Mouse (Mus musculus) liver, adult 2 months (tissue): ENCODE measurements around the gene Impdh1. TPM values are rescaled to one million over a fixed set of nuclear protein-coding genes. Genes with fewer than 3 reads are reported as not detected.
"Not testable (repeated sequence)": the region's sequence is repeated elsewhere in the genome, so short reads cannot be mapped to it uniquely, and the experiment has no call there.

Source experiments
- DNase-seq: peaks from one replicate; pipeline ENCODE4 v3.0.0-alpha.2; 2011; ENCODE audit warnings: low read depth, low spot score; ENCODE audit errors: extremely low read depth
- H3K27ac ChIP-seq: fragments of 200-500 bp; replicated peaks from 2 replicates; pipeline ENCODE4 v1.5.1; 2012; ENCODE audit warnings: low read depth, mild to moderate bottlenecking, control low read depth, inconsistent platforms, low read length; ENCODE audit not compliant: insufficient read depth
- H3K27me3 ChIP-seq: fragments of 200-500 bp; 2 replicates; pipeline ENCODE4 v1.6.1; 2012; ENCODE audit warnings: mild to moderate bottlenecking, moderate library complexity, low read length, inconsistent platforms; ENCODE audit not compliant: control insufficient read depth, insufficient read depth
- H3K36me3 ChIP-seq: fragments of 200-500 bp; 2 replicates; pipeline ENCODE4 v1.6.1; 2012; ENCODE audit warnings: low read length, inconsistent platforms; ENCODE audit not compliant: control insufficient read depth, insufficient read depth
- H3K4me1 ChIP-seq: fragments of 200-500 bp; 2 replicates; pipeline ENCODE4 v1.6.1; 2011; ENCODE audit warnings: low read length; ENCODE audit not compliant: control insufficient read depth, insufficient read depth
- H3K4me3 ChIP-seq: fragments of 200-500 bp; 2 replicates; pipeline ENCODE4 v1.5.1; 2011; ENCODE audit warnings: low read depth, mild to moderate bottlenecking, control low read depth, low read length, moderate library complexity; ENCODE audit not compliant: insufficient read depth
- H3K79me2 ChIP-seq: fragments of 200-500 bp; 2 replicates; pipeline ENCODE4 v1.6.1; 2012; ENCODE audit warnings: inconsistent platforms, mild to moderate bottlenecking, low read length, moderate library complexity; ENCODE audit not compliant: control insufficient read depth, insufficient read depth
- H3K9ac ChIP-seq: fragments of 200-500 bp; 2 replicates; pipeline ENCODE4 v1.6.1; 2012; ENCODE audit warnings: low read depth, mild to moderate bottlenecking, control low read depth, inconsistent platforms, low read length
- CTCF ChIP-seq: fragments of 200-500 bp; IDR thresholded peaks from 2 replicates; pipeline ENCODE4 v1.5.1; 2011; ENCODE audit warnings: low read depth, low read length, control low read depth
- POLR2A ChIP-seq: fragments of 200-500 bp; IDR thresholded peaks from 2 replicates; pipeline ENCODE4 v1.6.1; 2011; ENCODE audit warnings: low read length, control low read depth; ENCODE audit not compliant: insufficient read depth; ENCODE audit errors: extremely low read depth
- WGBS: fragments of 180-500 bp; shearing (Covaris S2); methylation state at CpG from one replicate; pipeline ENCODE4 v1.1.7; 2018; 5-methylcytosine and 5-hydroxymethylcytosine counted together
- polyA plus RNA-seq: library from polyadenylated mRNA; depleted of rRNA; stranded (reverse); fragments of >200 nt; gene quantifications from 2 replicates; pipeline ENCODE4 v1.2.3, GENCODE M21; 2012
- total RNA-seq: library from RNA; depleted of rRNA; stranded (reverse); fragments of >200 nt; gene quantifications from 2 replicates; pipeline ENCODE4 v1.2.3, GENCODE M21; 2014

Gene Impdh1
- total and polyA plus RNA-seq, 2 experiments: 1.1 to 5.2 TPM

DNA sequence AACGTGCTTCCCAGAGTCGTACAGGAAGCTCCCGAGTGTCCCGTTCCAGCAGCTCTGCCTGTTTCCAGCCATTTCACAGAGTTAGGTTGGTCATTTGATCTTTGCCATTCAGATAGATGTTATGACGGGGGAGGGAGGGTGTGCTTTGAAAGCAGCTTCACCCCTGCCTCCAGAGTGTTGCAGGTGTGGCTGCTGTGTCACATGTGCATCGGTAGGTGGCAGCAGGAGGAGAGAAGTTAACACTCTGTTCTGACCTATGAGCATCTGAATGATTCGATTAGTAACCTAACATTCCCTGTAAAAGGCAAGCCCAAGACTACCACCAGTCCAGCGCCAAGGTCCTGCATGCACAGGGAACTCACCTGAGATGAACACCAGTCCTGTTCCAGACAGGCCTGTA lies 18.1 kb upstream of the Impdh1 start:
- peak; percentile 40 for DNase-seq
- Histone ChIP-seq H3K79me2 (no peaks in the 10 kb centered on the region), H3K4me3 (no peak overlapping the region), H3K36me3 (no peaks in the 10 kb centered on the region), H3K27me3 (no peaks in the 10 kb centered on the region), H3K27ac (no peak overlapping the region), H3K9ac (no peak overlapping the region), H3K4me1 (no peaks in the 10 kb centered on the region)
- WGBS: 40% methylated on average over 8 of the region's 8 CpGs
- TF ChIP-seq CTCF: peak; percentile 91
- no peak for TF ChIP-seq POLR2A

DNA sequence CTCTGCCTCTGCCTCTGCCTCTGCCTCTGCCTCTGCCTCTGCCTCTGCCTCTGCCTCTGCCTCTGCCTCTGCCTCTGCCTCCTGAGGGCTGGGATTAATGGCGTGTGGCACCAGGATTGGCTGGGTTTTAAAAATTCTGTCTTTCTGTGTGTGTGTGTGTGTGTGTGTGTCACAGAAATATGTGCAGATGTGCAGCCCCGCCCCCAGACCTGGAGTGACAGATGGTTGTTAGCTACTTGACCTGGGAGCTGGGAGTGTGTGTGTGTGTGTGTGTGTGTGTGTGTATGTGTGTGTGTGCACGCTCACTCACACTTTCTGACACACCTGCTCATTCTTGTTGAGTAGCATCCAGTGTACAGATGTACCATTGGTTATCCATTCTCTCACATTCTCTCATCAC lies 17.5 kb upstream of the Impdh1 start:
- H3K9ac ChIP-seq: no peak overlapping the region
- no peak for DNase-seq
- no peak overlapping the region for H3K27ac ChIP-seq
- H3K36me3 ChIP-seq: no peaks in the 10 kb centered on the region
- TF ChIP-seq CTCF (no peak), POLR2A (no peak)
- H3K27me3 ChIP-seq: no peaks in the 10 kb centered on the region
- no peaks in the 10 kb centered on the region for H3K79me2 ChIP-seq
- no peak overlapping the region for H3K4me3 ChIP-seq
- no peaks in the 10 kb centered on the region for H3K4me1 ChIP-seq
- WGBS: 51% methylated on average over 3 of the region's 3 CpGs

DNA sequence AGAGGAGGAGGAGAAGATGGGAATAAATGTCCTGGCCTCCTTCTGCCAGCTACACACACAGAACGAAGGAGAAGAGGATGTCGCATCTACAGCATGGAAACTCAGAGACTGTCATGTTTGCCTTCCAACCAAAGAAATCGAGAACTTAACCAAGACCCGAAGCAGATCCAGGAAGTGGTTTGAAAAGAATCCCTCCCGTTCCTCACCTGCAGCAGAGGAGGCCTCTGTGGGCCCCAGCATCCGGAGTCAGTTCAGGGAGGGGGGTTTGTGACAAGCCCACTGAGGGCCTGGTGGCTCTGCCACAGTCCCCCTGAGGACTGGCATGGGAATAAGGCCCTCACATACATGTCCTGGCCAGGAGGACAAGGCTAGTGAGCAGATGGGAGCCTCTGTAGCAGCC lies 16.2 kb upstream of the Impdh1 start:
- Histone ChIP-seq H3K36me3 (no peaks in the 10 kb centered on the region), H3K4me1 (no peaks in the 10 kb centered on the region), H3K27me3 (no peaks in the 10 kb centered on the region), H3K9ac (no peak overlapping the region), H3K27ac (no peak overlapping the region), H3K79me2 (no peaks in the 10 kb centered on the region), H3K4me3 (no peak overlapping the region)
- no peak for DNase-seq
- TF ChIP-seq POLR2A (no peak), CTCF (no peak)
- 81% methylated on average over 6 of the region's 6 CpGs for WGBS

DNA sequence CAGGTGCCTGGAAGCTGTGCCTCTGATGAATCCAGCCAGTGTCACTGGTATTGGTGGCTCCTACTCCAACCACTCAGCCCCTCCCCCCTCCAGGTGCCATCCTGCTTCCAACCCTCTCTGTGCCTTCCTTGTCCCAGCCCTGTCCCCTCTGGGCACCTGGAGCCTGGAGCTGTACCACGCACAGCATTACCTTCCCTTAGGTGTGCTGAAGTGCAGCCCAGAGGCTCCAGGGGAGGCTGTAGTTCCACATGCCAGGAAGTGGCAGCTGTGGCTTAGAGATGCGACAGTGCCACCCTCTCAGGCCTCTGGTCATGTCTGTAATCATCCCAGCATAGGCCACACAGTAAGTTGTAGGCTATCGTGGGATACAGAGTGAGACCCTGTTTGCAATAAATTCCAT lies 15.6 kb upstream of the Impdh1 start:
- no peaks in the 10 kb centered on the region for H3K27me3 ChIP-seq
- no peak overlapping the region for H3K9ac ChIP-seq
- no peak overlapping the region for H3K27ac ChIP-seq
- H3K36me3 ChIP-seq: no peaks in the 10 kb centered on the region
- 86% methylated on average over 3 of the region's 3 CpGs for WGBS
- TF ChIP-seq POLR2A: no peak
- TF ChIP-seq CTCF: no peak
- no peak for DNase-seq
- no peaks in the 10 kb centered on the region for H3K4me1 ChIP-seq
- no peak overlapping the region for H3K4me3 ChIP-seq
- no peaks in the 10 kb centered on the region for H3K79me2 ChIP-seq

DNA sequence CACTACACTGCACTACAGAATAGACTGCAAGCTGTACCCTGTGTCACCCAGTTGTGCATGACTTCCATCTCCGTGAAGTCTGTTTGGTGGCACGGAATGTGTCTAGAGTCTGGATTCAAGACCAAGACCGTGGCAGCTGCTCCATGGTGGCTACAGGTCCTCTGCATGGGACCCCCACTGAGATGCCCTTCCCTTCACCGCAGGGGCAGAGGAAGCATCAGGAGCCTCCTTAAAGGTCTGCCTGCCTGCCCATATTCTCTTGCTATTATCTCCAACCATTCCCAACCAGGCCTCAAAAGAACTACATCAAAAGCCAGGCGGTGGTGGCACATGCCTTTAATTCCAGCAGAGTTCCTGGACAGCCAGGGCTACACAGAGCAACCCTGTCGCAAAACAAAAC lies 14.2 kb upstream of the Impdh1 start:
- H3K4me1 ChIP-seq: no peaks in the 10 kb centered on the region
- 83% methylated on average over 6 of the region's 6 CpGs for WGBS
- TF ChIP-seq POLR2A (no peak), CTCF (no peak)

DNA sequence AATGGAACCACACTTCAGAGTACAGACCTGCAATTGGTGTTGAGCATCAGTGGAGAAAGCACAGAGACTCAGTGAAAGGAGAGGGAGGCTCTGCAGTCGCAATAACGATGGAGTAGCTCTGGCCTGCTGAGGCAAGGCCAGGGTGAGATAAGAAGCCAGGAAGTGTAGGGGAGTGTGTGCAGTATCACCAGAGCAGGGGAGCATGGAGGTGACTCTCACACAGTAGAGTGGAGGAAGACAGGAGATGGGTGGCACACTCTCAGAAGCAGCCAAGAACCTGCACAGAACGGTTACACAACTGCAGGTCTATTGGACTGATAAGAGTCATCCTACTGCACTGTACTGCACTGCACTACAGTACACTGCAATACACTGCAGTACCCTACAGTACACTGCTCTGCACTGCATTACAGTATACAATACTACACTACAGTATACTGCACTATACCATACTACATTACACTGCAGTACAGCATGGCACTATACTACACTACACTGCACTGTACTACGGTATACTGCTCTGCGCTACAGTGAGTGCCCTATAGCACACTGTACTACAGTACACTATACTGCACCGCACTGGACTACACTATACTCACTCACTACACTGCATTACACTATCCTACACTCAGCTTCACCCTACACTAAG lies 13.2 kb upstream of the Impdh1 start:
- 77% methylated on average over 6 of the region's 6 CpGs for WGBS
- H3K79me2 ChIP-seq: no peaks in the 10 kb centered on the region
- DNase-seq: no peak
- H3K27me3 ChIP-seq: no peaks in the 10 kb centered on the region
- H3K9ac ChIP-seq: no peak overlapping the region
- TF ChIP-seq POLR2A: no peak
- no peak for TF ChIP-seq CTCF
- H3K27ac ChIP-seq: no peak overlapping the region
- H3K36me3 ChIP-seq: no peaks in the 10 kb centered on the region
- H3K4me1 ChIP-seq: no peaks in the 10 kb centered on the region
- H3K4me3 ChIP-seq: no peak overlapping the region

More for the DNA sequence above, 14.2 kb upstream of the Impdh1 start:
- no peak overlapping the region for H3K4me3 ChIP-seq
- DNase-seq: no peak
- no peaks in the 10 kb centered on the region for H3K79me2 ChIP-seq
- no peak overlapping the region for H3K27ac ChIP-seq
- no peaks in the 10 kb centered on the region for H3K27me3 ChIP-seq
- no peak overlapping the region for H3K9ac ChIP-seq
- H3K36me3 ChIP-seq: no peaks in the 10 kb centered on the region

DNA sequence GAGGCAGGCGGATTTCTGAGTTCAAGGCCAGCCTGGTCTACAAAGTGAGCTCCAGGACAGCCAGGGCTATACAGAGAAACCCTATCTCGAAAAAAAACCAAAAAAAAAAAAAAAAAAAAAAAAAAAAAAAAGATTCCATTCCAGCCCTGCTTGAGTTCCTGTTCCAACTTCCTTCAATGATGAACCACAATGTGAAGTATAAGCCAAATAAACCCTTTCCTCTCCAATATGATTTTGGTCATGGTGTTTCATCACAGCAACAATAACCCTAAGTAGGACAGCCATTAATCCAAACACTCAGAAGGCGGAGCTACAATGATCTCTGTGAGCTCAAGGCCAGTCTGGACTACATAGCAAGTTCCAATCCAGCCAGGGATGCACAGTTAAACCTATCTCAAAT lies 1.6 kb upstream of the Impdh1 start:
- H3K27me3 ChIP-seq, H3K27ac ChIP-seq, H3K4me1 ChIP-seq, H3K36me3 ChIP-seq, H3K79me2 ChIP-seq, H3K4me3 ChIP-seq, H3K9ac ChIP-seq, DNase-seq: not testable (repeated sequence)
- 81% methylated on average over 3 of the region's 3 CpGs for WGBS
